Mouse (Mus musculus) CH12.LX (cell line): ENCODE results near the gene Sypl2. TPM values are rescaled to one million over a fixed set of nuclear protein-coding genes. Genes with fewer than 3 reads are reported as not detected.

Source experiments
- DNase-seq: peaks from one replicate; pipeline ENCODE4 v3.0.0-alpha.2; 2013; ENCODE audit errors: extremely low read depth
- H3K27ac ChIP-seq: 2 replicates; pipeline ENCODE4 v1.5.1; 2012; ENCODE audit warnings: low read depth, mild to moderate bottlenecking, control low read depth, moderate library complexity; ENCODE audit not compliant: insufficient read depth
- H3K27me3 ChIP-seq: replicated peaks from 2 replicates; pipeline ENCODE3; 2012; ENCODE audit warnings: inconsistent platforms
- H3K36me3 ChIP-seq, 2 experiments: replicated peaks in 1 of 2; 2 replicates each; pipeline versions ENCODE3 to v1.6.1; 2012; ENCODE audit warnings: inconsistent platforms in 1 of 2, low read length in 1 of 2, mild to moderate bottlenecking in 1 of 2, mixed read lengths in 1 of 2, moderate library complexity in 1 of 2; ENCODE audit not compliant: control insufficient read depth in 1 of 2, insufficient read depth in 1 of 2
- H3K4me1 ChIP-seq, 2 experiments: 2 replicates each; pipeline ENCODE4 v1.6.1; 2012; ENCODE audit warnings: inconsistent platforms in 1 of 2, moderate library complexity in 1 of 2; ENCODE audit not compliant: insufficient read depth in 2 of 2, control insufficient read depth in 1 of 2
- H3K4me2 ChIP-seq: 2 replicates; pipeline ENCODE4 v1.6.1; 2012; ENCODE audit warnings: low read depth, mild to moderate bottlenecking, control low read depth; ENCODE audit not compliant: poor library complexity, insufficient read depth, severe bottlenecking
- H3K4me3 ChIP-seq, 3 experiments: fragments of 150-350 bp in 1 of 3; sonication (generic) in 1 of 3; replicated peaks in 1 of 3; 2 replicates each; pipeline versions ENCODE3 to v1.5.1; 2011 to 2012; ENCODE audit warnings: low read depth in 2 of 3, low read length in 2 of 3, mild to moderate bottlenecking in 2 of 3, moderate library complexity in 2 of 3, control low read depth in 1 of 3, improper control_type of control experiment in 1 of 3, inconsistent platforms in 1 of 3, mixed read lengths in 1 of 3; ENCODE audit not compliant: poor library complexity in 1 of 3
- H3K79me2 ChIP-seq: replicated peaks from 2 replicates; pipeline ENCODE4 v1.6.1; 2012; ENCODE audit warnings: mild to moderate bottlenecking, moderate library complexity; ENCODE audit not compliant: control insufficient read depth, poor library complexity, insufficient read depth, severe bottlenecking; ENCODE audit errors: extremely low read depth
- H3K9ac ChIP-seq: 2 replicates; pipeline ENCODE4 v1.6.1; 2012; ENCODE audit warnings: low read depth, mild to moderate bottlenecking, control low read depth, moderate library complexity; ENCODE audit not compliant: insufficient read depth
- H3K9me3 ChIP-seq: replicated peaks from 2 replicates; pipeline ENCODE3; 2012; ENCODE audit warnings: low read length, inconsistent platforms, mixed read lengths
- BHLHE40 ChIP-seq: IDR thresholded peaks from 2 replicates; pipeline ENCODE4 v1.6.1; 2011; ENCODE audit warnings: mild to moderate bottlenecking, low read depth, low read length, improper control_type of control experiment
- CHD1 ChIP-seq: IDR thresholded peaks from 2 replicates; pipeline ENCODE4 v1.6.1; 2012; ENCODE audit warnings: low read depth, low read length, improper control_type of control experiment, inconsistent platforms
- CHD2 ChIP-seq: IDR thresholded peaks from 2 replicates; pipeline ENCODE4 v1.6.1; 2011; ENCODE audit warnings: low read length, improper control_type of control experiment
- CTCF ChIP-seq, 2 experiments: IDR thresholded peaks in 1 of 2; conservative IDR thresholded peaks in 1 of 2; 2 replicates each; pipeline ENCODE4 v1.5.1; 2011 to 2012; ENCODE audit warnings: low read depth in 2 of 2, low read length in 2 of 2, improper control_type of control experiment in 1 of 2, inconsistent platforms in 1 of 2, mild to moderate bottlenecking in 1 of 2, moderate library complexity in 1 of 2
- E2F4 ChIP-seq: IDR thresholded peaks from 2 replicates; pipeline ENCODE4 v1.6.1; 2011; ENCODE audit warnings: low read depth, low read length, improper control_type of control experiment; ENCODE audit not compliant: insufficient replicate concordance
- ELF1 ChIP-seq: IDR thresholded peaks from 2 replicates; pipeline ENCODE4 v1.6.1; 2014; ENCODE audit warnings: low read depth, mild to moderate bottlenecking, inconsistent platforms, low read length, improper control_type of control experiment
- EP300 ChIP-seq: IDR thresholded peaks from 2 replicates; pipeline ENCODE4 v1.6.1; 2011; ENCODE audit warnings: low read length, improper control_type of control experiment
- ETS1 ChIP-seq: conservative IDR thresholded peaks from 2 replicates; pipeline ENCODE4 v1.6.1; 2012; ENCODE audit warnings: low read depth, mild to moderate bottlenecking, inconsistent platforms, low read length, improper control_type of control experiment, moderate library complexity
- GABPA ChIP-seq: IDR thresholded peaks from 2 replicates; pipeline ENCODE4 v1.6.1; 2012; ENCODE audit warnings: low read depth, low read length, improper control_type of control experiment, inconsistent platforms; ENCODE audit not compliant: insufficient replicate concordance
- HCFC1 ChIP-seq: IDR thresholded peaks from 2 replicates; pipeline ENCODE4 v1.6.1; 2012; ENCODE audit warnings: low read depth, mild to moderate bottlenecking, inconsistent platforms, low read length, improper control_type of control experiment
- IRF4 ChIP-seq: IDR thresholded peaks from 2 replicates; pipeline ENCODE4 v1.6.1; 2014; ENCODE audit warnings: low read depth, mild to moderate bottlenecking, inconsistent platforms, low read length, improper control_type of control experiment
- JUN ChIP-seq: IDR thresholded peaks from 2 replicates; pipeline ENCODE4 v1.6.1; 2011; ENCODE audit warnings: low read depth, mild to moderate bottlenecking, low read length, improper control_type of control experiment, moderate library complexity; ENCODE audit not compliant: insufficient read depth
- JUND ChIP-seq: conservative IDR thresholded peaks from 2 replicates; pipeline ENCODE4 v1.6.1; 2011; ENCODE audit warnings: low read depth, low read length, improper control_type of control experiment
- KAT2A ChIP-seq: IDR thresholded peaks from 2 replicates; pipeline ENCODE4 v1.6.1; 2012; ENCODE audit warnings: low read length, improper control_type of control experiment, inconsistent platforms; ENCODE audit not compliant: insufficient replicate concordance
- MAFK ChIP-seq: IDR thresholded peaks from 2 replicates; pipeline ENCODE4 v1.6.1; 2011; ENCODE audit warnings: low read length, improper control_type of control experiment; ENCODE audit not compliant: insufficient replicate concordance
- MAX ChIP-seq: IDR thresholded peaks from 2 replicates; pipeline ENCODE4 v1.6.1; 2011; ENCODE audit warnings: low read length, improper control_type of control experiment
- MAZ ChIP-seq: IDR thresholded peaks from 2 replicates; pipeline ENCODE4 v1.6.1; 2012; ENCODE audit warnings: low read depth, mild to moderate bottlenecking, inconsistent platforms, low read length, improper control_type of control experiment, moderate library complexity
- MEF2A ChIP-seq: IDR thresholded peaks from 2 replicates; pipeline ENCODE4 v1.6.1; 2014; ENCODE audit warnings: low read depth, mild to moderate bottlenecking, inconsistent platforms, low read length, improper control_type of control experiment, borderline replicate concordance
- MXI1 ChIP-seq: IDR thresholded peaks from 2 replicates; pipeline ENCODE4 v1.6.1; 2011; ENCODE audit warnings: mild to moderate bottlenecking, low read depth, low read length, improper control_type of control experiment
- MYC ChIP-seq: IDR thresholded peaks from 2 replicates; pipeline ENCODE4 v1.6.1; 2011; ENCODE audit warnings: low read depth, mild to moderate bottlenecking, improper control_type of control experiment, low read length
- NELFE ChIP-seq: IDR thresholded peaks from 2 replicates; pipeline ENCODE4 v1.6.1; 2011; ENCODE audit warnings: low read depth, low read length, improper control_type of control experiment
- NRF1 ChIP-seq: IDR thresholded peaks from 2 replicates; pipeline ENCODE4 v1.6.1; 2014; ENCODE audit warnings: low read depth, mild to moderate bottlenecking, inconsistent platforms, low read length, improper control_type of control experiment, moderate library complexity
- PAX5 ChIP-seq: IDR thresholded peaks from 2 replicates; pipeline ENCODE4 v1.6.1; 2012; ENCODE audit warnings: low read length, inconsistent platforms, mixed read lengths
- POLR2A ChIP-seq: IDR thresholded peaks from 2 replicates; pipeline ENCODE4 v1.6.1; 2011; ENCODE audit warnings: low read depth, mild to moderate bottlenecking, improper control_type of control experiment, low read length
- POLR2AphosphoS2 ChIP-seq: IDR thresholded peaks from 2 replicates; pipeline ENCODE4 v1.6.1; 2011; ENCODE audit warnings: low read depth, low read length, improper control_type of control experiment
- RCOR1 ChIP-seq: conservative IDR thresholded peaks from 2 replicates; pipeline ENCODE4 v1.6.1; 2012; ENCODE audit warnings: low read depth, mild to moderate bottlenecking, inconsistent platforms, low read length, improper control_type of control experiment
- SIN3A ChIP-seq: IDR thresholded peaks from 2 replicates; pipeline ENCODE4 v1.6.1; 2012; ENCODE audit warnings: low read length, improper control_type of control experiment, inconsistent platforms
- SMC3 ChIP-seq: IDR thresholded peaks from 2 replicates; pipeline ENCODE4 v1.6.1; 2011; ENCODE audit warnings: low read depth, low read length, improper control_type of control experiment
- TBP ChIP-seq: conservative IDR thresholded peaks from 2 replicates; pipeline ENCODE4 v1.6.1; 2011; ENCODE audit warnings: low read depth, low read length, improper control_type of control experiment
- TCF12 ChIP-seq: IDR thresholded peaks from 2 replicates; pipeline ENCODE4 v1.6.1; 2014; ENCODE audit warnings: low read depth, mild to moderate bottlenecking, inconsistent platforms, low read length, improper control_type of control experiment
- UBTF ChIP-seq: IDR thresholded peaks from 2 replicates; pipeline ENCODE4 v1.6.1; 2012; ENCODE audit warnings: low read depth, mild to moderate bottlenecking, inconsistent platforms, low read length, improper control_type of control experiment, moderate library complexity
- USF1 ChIP-seq: IDR thresholded peaks from 2 replicates; pipeline ENCODE4 v1.6.1; 2014; ENCODE audit warnings: low read depth, mild to moderate bottlenecking, inconsistent platforms, low read length, improper control_type of control experiment
- ZC3H11A ChIP-seq: IDR thresholded peaks from 2 replicates; pipeline ENCODE4 v1.6.1; 2012; ENCODE audit warnings: low read depth, mild to moderate bottlenecking, inconsistent platforms, low read length, improper control_type of control experiment
- ZKSCAN1 ChIP-seq: IDR thresholded peaks from 2 replicates; pipeline ENCODE4 v1.6.1; 2012; ENCODE audit warnings: low read depth, inconsistent platforms, low read length, improper control_type of control experiment, borderline replicate concordance
- ZMIZ1 ChIP-seq: IDR thresholded peaks from 2 replicates; pipeline ENCODE4 v1.6.1; 2012; ENCODE audit warnings: low read depth, mild to moderate bottlenecking, inconsistent platforms, low read length, improper control_type of control experiment
- ZNF384 ChIP-seq: IDR thresholded peaks from 2 replicates; pipeline ENCODE4 v1.6.1; 2012; ENCODE audit warnings: low read depth, low read length, improper control_type of control experiment, inconsistent platforms
- dilution Hi-C: fragments of 300-500 bp; cut with MboI; formaldehyde crosslinking; loops from 2 replicates; pipeline ENCODE4 v1.14.3; 2020; ENCODE audit warnings: low sequenced_read_pairs; ENCODE audit not compliant: extremely low pct_unique_long_range_greater_than_20kb, extremely low pct_ligation_motif_present
- in situ Hi-C: fragments of 300-500 bp; cut with MboI; formaldehyde crosslinking; loops from 3 replicates; pipeline ENCODE4 v1.14.3; 2019; ENCODE audit warnings: low sequenced_read_pairs, low pct_ligation_motif_present, low pct_unique_long_range_greater_than_20kb, mixed read lengths
- polyA plus RNA-seq: library from polyadenylated mRNA; unstranded; fragments of >175 nt; gene quantifications from 2 replicates; pipeline ENCODE4 v1.2.1, GENCODE M21; 2012; ENCODE audit warnings: low read depth; ENCODE audit not compliant: insufficient read length
- total RNA-seq, 2 experiments: library from RNA; depleted of rRNA; stranded (reverse); fragments of 300-350 nt in 1 of 2; fragments of >200 nt in 1 of 2; gene quantifications; 2 replicates each; pipeline ENCODE4 v1.2.3; 2012 to 2014

Gene Sypl2
- total and polyA plus RNA-seq, 3 experiments: not detected

- dilution Hi-C loops: no loop called here
- Histone ChIP-seq H3K36me3 (peaks cover 19 to 76% of the 10 kb centered on the region in 2 experiments), H3K9me3 (no peaks in the 10 kb centered on the region), H3K79me2 (no peaks in the 10 kb centered on the region; the same call in 1 of the 2 replicates), H3K27ac (peak within 1 kb of the TSS; percentile 74), H3K4me2 (peak within 1 kb of the TSS; percentile 70), H3K4me1 (peaks cover 9 to 35% of the 10 kb centered on the region in 2 experiments), H3K9ac (peak within 1 kb of the TSS; percentile 74), H3K4me3 (peak within 1 kb of the TSS; percentile 72 to 84 (median 73)), H3K27me3 (no peaks in the 10 kb centered on the region)
- in situ Hi-C loops: no loop called here
- DNase-seq: peak; percentile 96
- TF ChIP-seq MXI1: no peak; the same call in none of the 2 replicates
- peak; percentile 41; the same call in 1 of the 2 replicates for TF ChIP-seq MEF2A
- TF ChIP-seq ELF1: peak; percentile 96
- TF ChIP-seq POLR2AphosphoS2: peak; percentile 69; the same call in 1 of the 2 replicates
- TF ChIP-seq SMC3: peak; percentile 30
- peak; percentile 7; the same call in 1 of the 2 replicates for TF ChIP-seq BHLHE40
- TF ChIP-seq MAZ: peak; percentile 60; the same call in 1 of the 2 replicates
- TF ChIP-seq NRF1: peak; percentile 31; the same call in 1 of the 2 replicates
- TF ChIP-seq ZC3H11A: no peak
- TF ChIP-seq POLR2A: peak; percentile 88
- no peak; the same call in 1 of the 2 replicates for TF ChIP-seq ZMIZ1
- TF ChIP-seq EP300: peak; percentile 89
- no peak for TF ChIP-seq JUND
- peak; percentile 68 for TF ChIP-seq TCF12
- peak; percentile 46 for TF ChIP-seq SIN3A
- TF ChIP-seq MAFK: no peak; the same call in 1 of the 2 replicates
- TF ChIP-seq CHD1: no peak
- TF ChIP-seq HCFC1: peak; percentile 58; the same call in 1 of the 2 replicates
- TF ChIP-seq TBP: 0 out of 2 replicates have a peak, but pooled peaks have one; percentile 19
- TF ChIP-seq RCOR1: 0 out of 2 replicates have a peak, but pooled peaks have one; percentile 57
- TF ChIP-seq ZKSCAN1: no peak
- TF ChIP-seq ETS1: peak; percentile 67; the same call in 1 of the 2 replicates
- TF ChIP-seq E2F4: peak; percentile 15; the same call in 1 of the 2 replicates
- TF ChIP-seq CHD2: no peak
- TF ChIP-seq KAT2A: 0 out of 2 replicates have a peak, but pooled peaks have one; percentile 36
- TF ChIP-seq MYC: no peak
- no peak for TF ChIP-seq UBTF
- no peak for TF ChIP-seq JUN
- TF ChIP-seq ZNF384: no peak
- TF ChIP-seq CTCF (conservative IDR thresholded peaks at IDR 0.05 in 1 of 2, IDR thresholded peaks at IDR 0.05 in 1 of 2; ENCODE audit: low read depth in 2 of 2, low read length in 2 of 2): peak; percentile 8 to 75; a peak in 2 of 4 replicates
- no peak; the same call in 1 of the 2 replicates for TF ChIP-seq NELFE
- TF ChIP-seq IRF4: peak; percentile 97
- no peak for TF ChIP-seq USF1
- no peak for TF ChIP-seq GABPA
- TF ChIP-seq MAX: peak; percentile 40; the same call in 1 of the 2 replicates
- TF ChIP-seq PAX5: no peak
These were observed 25.8 kb downstream of the Sypl2 start, which contains the start of gene Cyb561d1 for GRCm38 (mm10) chr3:108200329-108201323. TSS of gene Cyb561d1 (minus strand) at chr3:108201212.
